Mouse (Mus musculus) effector memory CD4-positive, alpha-beta T cell, adult 5 months (primary cell): ENCODE measurements around the gene Dnajc25. TPM values are rescaled to one million over a fixed set of nuclear protein-coding genes. Genes with fewer than 3 reads are reported as not detected.

Source experiments
- polyA plus RNA-seq: library from polyadenylated mRNA; unstranded; fragments of 100-300 nt; shearing (Covaris generic); gene quantifications from one replicate; pipeline ENCODE4 v1.2.1, GENCODE M21; 2017

The Dnajc25 gene
- 4.0 TPM for polyA plus RNA-seq

GRCm38 (mm10) chr4:58994762-58995161 is at the start of gene Dnajc25:
Gene Dnajc25 (plus strand): TSS chr4:58995062.

GRCm38 (mm10) chr4:58986540-58987190 is 8.2 kb upstream of the Dnajc25 start, which contains the start of gene Ptgr1:
Gene Ptgr1 (minus strand): TSS chr4:58987119.

GRCm38 (mm10) chr4:59002948-59003805 is 8.3 kb downstream of the Dnajc25 start, which contains the start of gene Gm20503:
Gene Gm20503 (plus strand): TSS chr4:59003210.

DNA sequence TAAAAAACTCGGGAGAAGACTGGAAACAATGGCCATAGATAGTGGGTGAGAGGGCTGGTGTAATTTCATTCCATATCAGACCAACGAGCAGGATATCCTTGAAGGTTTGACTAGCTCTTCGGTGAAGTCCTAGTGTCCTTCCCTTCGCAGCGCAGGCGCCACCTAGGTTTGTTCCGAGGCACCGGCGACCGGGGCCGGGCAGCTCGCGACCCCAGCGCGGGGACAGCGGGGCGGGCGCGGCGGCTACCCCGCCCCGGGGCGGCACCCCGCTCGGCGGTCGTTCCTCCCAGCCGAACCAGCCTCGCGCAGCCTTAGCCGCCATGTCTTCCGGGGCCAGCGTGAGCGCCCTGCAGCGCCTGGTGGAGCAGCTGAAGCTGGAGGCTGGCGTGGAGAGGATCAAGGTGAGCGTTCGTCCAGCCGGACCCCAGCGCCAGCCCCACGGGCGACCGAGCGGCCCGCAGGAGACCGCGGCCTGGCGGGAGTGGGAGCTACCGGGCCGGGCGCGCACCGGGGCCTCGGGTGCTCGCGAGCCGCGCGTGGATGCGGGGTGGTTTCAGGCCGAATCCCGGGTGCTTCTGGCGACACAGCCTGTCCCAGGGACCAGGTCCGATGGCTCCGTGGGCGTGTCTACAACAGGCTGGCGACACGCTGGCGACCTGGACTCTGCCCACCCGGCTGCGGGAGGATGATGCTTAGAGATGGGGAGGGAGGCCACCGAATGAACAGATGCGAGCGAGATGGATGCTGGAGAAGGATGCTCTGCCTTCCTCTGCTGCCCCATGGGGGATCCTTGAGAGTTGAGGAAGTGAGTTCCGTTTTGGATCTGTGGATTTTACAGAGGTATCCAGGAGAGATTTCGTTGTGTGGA is 40.3 kb downstream of the Dnajc25 start, which contains the start of gene Gng10:
Gene Gng10, plus strand, starts transcription at position 171 of the 868 bp plus-strand sequence.

Other genes with a start within 250 kb of the Dnajc25 start
- gene Olfr267, start 207.3 kb upstream of the Dnajc25 start, polyA plus RNA-seq = not detected
- 67.7 TPM for gene Ecpas, start 82.3 kb upstream of the Dnajc25 start, polyA plus RNA-seq
- not detected for gene Zkscan16, start 51.4 kb upstream of the Dnajc25 start, polyA plus RNA-seq
- gene Ptgr1, start 7.9 kb upstream of the Dnajc25 start, polyA plus RNA-seq = not detected
- gene Gm20503, start 8.1 kb downstream of the Dnajc25 start, polyA plus RNA-seq = 2.3 TPM
- 92.9 TPM for gene Gng10, start 40.0 kb downstream of the Dnajc25 start, polyA plus RNA-seq
- not detected for gene AI481877, start 143.9 kb downstream of the Dnajc25 start, polyA plus RNA-seq
- 103 TPM for gene Ugcg, start 194.2 kb downstream of the Dnajc25 start, polyA plus RNA-seq